Mouse (Mus musculus): ENCODE data around the gene Rp2.
"Not testable (repeated sequence)": the region's sequence is repeated elsewhere in the genome, so short reads cannot be mapped to it uniquely, and the experiment has no call there.

Rp2 gene

GRCm38 (mm10) chrX:20364391-20365365, at the start of gene Rp2:
TSS of gene Rp2 (plus strand) at chrX:20364481.
- DNase-seq (ENCODE audit: low spot score in 2 of 2) = peak; percentile 88 to 92

GRCm38 (mm10) chrX:20332756-20333155, 31.5 kb upstream of the Rp2 start:
- DNase-seq (ENCODE audit: low spot score in 2 of 2) = peak in 1 of 2 experiments; percentile 37

DNA sequence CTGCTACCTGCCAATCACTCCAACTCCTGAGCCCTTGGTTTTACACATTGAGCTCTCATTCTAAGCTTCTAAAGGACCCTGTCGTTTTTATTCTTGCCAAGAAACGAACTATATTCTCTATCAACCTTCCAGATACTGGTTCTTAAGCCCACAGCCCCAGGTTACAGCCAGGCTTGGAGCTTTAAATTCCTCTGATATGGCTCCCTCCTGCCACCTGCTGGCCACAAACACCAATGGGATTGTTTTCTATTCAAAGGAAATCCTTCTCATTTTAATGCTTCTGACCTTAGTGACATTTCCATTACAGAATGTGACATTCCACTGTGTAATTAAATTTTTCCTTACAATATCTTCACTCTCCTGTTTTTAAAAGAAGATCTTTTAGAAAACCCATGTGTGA, 28.6 kb upstream of the Rp2 start:
- peak; percentile 29 to 69 for DNase-seq (ENCODE audit: low spot score in 2 of 2)

DNA sequence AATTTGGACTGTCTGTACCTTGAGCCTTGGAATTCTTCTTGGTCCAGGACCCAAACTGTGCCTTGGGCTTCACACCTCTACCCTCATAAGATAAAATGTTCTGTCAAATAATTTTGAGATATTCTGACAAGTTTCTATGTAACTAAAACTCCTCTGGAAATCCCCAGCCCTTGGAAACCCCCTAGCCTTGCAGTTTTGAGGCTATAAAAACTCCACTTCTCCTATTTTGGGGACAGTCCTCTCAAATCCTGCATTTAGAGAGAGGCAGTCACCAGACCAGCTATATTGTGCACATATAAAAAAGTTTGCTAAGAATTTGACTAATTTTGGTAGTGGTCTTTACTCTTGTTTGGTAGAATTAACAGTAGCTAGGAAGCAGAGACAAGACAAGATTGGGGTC, 19.3 kb upstream of the Rp2 start:
- DNase-seq (ENCODE audit: low spot score in 2 of 2) = no peak

- no peak for DNase-seq (ENCODE audit: low spot score in 2 of 2)
Measured at GRCm38 (mm10) chrX:20346355-20346754, 17.9 kb upstream of the Rp2 start.

- DNase-seq (ENCODE audit: low spot score in 2 of 2) = not testable (repeated sequence)
Measured at GRCm38 (mm10) chrX:20350241-20350640, 14.0 kb upstream of the Rp2 start.

GRCm38 (mm10) chrX:20355283-20355682, 9.0 kb upstream of the Rp2 start:
- no peak for DNase-seq (ENCODE audit: low spot score in 2 of 2)

DNA sequence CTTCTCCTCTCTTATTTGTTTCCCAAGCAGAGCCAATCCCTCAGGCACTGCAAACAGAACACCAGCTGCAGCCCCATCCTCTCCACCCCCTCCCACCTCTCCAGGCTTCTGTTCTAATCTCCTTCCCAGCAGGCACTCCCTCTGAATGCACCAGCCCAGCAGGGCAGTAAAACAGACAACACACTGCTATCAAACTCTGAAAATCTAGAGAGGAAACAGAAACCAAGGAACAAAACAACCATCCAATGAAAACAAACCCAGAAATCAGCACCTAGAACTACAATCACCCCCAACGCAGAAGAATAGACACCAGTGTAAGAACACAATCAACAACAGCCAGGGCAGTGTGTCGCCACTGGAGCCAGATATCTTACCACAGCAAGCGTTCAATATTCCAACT, 8.0 kb upstream of the Rp2 start:
- no peak for DNase-seq (ENCODE audit: low spot score in 2 of 2)

- no peak for DNase-seq (ENCODE audit: low spot score in 2 of 2)
Measured at GRCm38 (mm10) chrX:20366036-20366435, 1.8 kb downstream of the Rp2 start.

GRCm38 (mm10) chrX:20379347-20380014, 15.2 kb downstream of the Rp2 start:
- no peak for DNase-seq (ENCODE audit: low spot score in 2 of 2)

- no peak for DNase-seq (ENCODE audit: low spot score in 2 of 2)
Measured at GRCm38 (mm10) chrX:20382260-20382659, 18.0 kb downstream of the Rp2 start.

DNA sequence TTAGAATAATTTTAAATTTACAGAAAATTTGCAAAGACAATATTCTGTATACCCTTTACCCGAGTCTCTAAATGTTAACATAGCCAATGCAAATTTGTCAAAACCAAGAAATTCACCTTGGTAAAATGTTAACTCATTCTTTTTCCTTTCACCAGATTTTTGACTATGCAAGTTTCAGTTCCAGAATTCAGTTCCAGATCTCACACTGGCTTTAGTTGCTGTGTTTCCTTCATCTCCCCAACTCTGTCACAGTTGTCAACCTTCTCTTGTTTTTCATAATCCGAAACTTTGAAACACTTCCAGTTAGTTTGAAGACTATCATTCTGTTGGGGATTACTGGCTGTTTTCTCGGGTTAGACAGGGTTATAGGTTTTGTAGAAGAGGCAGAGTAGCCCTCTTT, 22.7 kb downstream of the Rp2 start:
- no peak for DNase-seq (ENCODE audit: low spot score in 2 of 2)

DNA sequence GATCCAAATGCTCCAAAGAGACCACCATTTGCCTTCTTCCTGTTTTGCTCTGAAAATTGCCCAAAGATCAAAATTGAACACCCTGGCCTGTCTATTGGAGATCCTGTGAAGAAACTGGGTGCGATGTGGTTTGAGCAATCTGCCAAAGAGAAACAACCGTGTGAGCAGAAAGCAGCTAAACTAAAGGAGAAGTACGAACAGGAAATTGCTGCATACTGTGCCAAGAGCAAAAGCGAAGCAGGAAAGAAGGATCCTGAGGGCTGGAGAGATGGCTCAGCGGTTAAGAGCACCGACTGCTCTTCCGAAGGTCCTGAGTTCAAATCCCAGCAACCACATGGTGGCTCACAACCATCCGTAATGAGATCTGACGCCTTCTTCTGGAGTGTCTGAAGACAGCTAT, 27.7 kb downstream of the Rp2 start:
- not testable (repeated sequence) for DNase-seq (ENCODE audit: low spot score in 2 of 2)

DNA sequence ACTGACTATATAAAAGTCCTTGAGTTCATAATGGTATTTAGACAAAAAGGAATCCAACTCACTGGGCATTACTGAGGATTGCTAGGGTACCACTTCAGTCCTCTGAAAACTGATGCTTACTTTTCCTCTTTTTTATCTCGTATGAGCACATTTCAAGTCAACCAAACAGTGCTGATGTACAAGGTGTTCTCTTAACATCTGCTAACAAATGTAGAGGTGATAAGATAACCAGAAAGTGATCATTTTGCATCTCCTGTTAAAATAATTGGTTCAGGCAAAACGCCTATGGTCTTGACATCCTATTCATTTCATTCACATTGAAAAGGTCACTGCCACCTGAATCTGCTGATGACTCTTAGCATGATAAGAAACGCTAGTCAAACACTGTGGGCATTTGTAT, 28.7 kb downstream of the Rp2 start:
- no peak for DNase-seq (ENCODE audit: low spot score in 2 of 2)

DNA sequence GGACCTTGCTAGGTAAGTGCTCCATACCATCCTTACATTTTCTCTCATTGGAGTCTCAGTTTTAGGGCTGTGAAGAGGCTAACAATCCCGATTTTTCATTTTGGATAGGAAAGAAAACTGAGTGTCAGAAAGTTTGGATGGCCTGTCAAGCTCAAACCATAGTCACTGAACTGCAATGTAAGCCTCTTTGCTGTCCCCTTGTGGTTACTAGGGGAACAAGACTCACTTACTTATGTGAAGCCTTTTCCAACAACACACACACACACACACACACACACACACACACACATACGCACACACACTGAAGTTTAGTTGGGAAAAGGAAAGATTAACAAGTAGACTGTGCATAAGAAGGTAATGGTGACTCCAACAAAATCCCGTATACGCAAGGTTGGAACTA, 39.8 kb downstream of the Rp2 start:
- no peak for DNase-seq (ENCODE audit: low spot score in 2 of 2)

DNA sequence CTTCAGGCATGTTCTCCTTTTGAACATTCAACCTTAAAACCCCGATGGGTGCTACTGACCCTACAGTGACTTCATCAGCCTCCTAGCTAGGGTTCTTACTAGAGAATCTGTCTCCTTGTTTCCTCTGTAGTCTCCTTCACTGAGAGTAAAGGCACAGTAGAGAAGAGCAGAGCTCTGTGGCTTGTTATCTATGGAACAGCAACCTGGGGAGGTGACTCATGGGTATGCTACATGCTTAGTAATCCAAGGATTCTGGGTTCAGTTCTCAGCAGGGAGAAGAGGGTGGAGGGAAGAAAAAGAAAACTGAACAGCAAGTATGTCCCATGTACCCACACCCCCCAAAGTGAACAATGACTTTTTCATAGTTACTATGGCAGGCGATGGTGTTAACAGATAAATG, 42.6 kb downstream of the Rp2 start:
- DNase-seq (ENCODE audit: low spot score in 2 of 2) = no peak

DNA sequence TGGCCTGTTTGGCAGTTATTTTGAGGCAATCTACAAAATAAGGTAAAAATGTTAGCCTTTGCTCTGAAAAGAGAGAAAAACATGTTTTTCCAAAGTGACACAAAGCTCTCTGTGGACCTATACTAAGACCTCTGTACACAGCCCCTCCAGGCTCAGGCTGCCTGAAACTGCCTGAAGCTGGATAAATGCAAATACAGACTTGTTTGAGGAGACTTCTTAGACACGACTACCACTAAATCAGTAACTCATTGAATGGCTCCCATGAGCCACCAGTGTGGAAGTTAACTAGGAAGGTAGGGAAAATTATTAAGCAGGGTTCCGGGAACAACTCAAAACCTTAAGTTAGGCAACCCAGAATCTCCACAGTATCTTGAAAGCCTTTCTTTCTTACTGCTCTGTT, 43.4 kb downstream of the Rp2 start:
- DNase-seq (ENCODE audit: low spot score in 2 of 2) = no peak

DNA sequence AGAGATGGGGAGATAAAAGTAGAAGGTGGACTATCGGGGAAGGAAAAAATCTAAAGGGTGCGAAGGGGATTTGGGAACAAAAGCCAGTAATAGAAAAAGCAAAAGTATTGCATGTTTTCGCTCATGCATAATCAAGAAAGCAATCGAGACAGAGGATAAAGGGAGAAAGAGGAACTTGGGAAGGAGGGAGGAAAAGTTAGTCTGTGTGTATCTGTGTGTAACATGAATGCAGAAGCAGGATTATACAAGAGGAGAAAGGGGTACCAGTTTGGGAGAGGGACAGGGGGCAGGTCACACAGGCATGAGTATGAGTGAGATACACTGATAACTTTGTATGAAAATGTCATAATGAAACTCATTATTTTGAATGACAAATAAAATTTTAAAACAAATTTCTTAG, 47.1 kb downstream of the Rp2 start:
- DNase-seq (ENCODE audit: low spot score in 2 of 2) = no peak

DNA sequence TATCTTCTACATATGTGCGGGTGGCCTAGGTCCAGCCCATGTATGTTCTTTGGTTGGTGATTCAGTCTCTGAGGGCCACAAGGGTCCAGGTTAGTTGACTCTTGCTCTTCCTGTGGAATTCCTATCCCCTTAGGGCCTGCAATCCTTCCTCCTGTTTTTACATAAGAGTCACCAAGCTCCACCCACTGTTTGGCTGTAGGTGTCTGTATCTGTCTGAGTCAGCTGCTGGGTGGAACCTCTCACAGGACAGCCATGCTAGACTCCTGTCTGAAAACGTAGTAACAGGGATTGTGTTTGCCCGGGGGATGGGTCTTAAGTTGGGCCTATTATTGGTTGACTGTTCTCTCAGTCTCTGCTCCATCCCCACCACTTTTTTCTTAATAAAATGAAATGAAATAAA, 47.9 kb downstream of the Rp2 start:
- DNase-seq (ENCODE audit: low spot score in 2 of 2) = no peak

GRCm38 (mm10) chrX:20414885-20415622, 50.8 kb downstream of the Rp2 start:
- DNase-seq (ENCODE audit: low spot score in 2 of 2) = peak; percentile 31 to 36

- DNase-seq (ENCODE audit: low spot score in 2 of 2) = no peak
Measured at GRCm38 (mm10) chrX:20418461-20418860, 54.2 kb downstream of the Rp2 start.

DNA sequence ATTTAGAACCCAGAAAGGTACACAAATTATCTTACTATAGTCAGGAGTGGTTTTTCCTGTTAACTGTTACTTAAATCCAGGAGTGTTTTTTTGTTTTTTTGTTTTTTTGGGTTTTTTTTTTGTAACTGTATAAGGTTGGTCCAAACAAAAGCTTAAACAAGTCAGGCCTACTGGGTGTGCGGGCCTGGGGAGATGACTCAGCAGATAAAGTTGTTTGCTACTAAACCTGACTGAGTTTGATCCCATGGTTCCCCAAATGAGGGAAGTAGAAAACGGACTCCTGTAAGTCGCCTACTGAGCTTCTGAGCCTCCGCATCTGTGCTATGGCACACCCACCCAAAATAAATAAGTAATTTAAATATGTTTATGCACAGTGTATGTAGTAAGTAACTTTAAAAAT, 55.3 kb downstream of the Rp2 start:
- no peak for DNase-seq (ENCODE audit: low spot score in 2 of 2)

Measured in right cerebral cortex, postnatal 10 days (tissue).